Mouse (Mus musculus): ENCODE data around the gene Xxylt1. TPM values are rescaled to one million over a fixed set of nuclear protein-coding genes. Genes with fewer than 3 reads are reported as not detected.

The Xxylt1 gene
- total RNA-seq, 1 experiment: 22.6 TPM

DNA sequence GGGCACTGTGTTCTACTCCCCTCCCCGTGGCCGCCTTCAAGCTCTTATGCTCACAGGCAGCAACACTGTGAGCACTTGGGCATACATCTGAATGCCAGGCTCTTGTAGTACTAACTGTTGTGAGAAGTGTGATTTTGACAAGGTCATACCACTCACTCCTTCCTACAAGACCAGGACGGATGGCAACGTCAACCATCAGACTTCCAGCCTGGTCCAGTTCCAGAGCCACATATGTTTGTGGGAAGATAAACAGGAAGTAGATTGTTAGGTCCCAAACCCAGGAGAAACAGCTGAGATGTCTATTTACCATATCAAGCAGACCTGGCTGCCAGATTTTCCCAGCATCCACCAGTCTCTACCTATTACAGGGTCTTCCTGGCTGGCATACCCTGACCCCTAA is 155.7 kb downstream of the Xxylt1 start:
- Histone ChIP-seq H3K27ac (ENCODE audit: insufficient read depth, low read depth, low read length, poor library complexity, severe bottlenecking) (no peak overlapping the region), H3K9me3 (ENCODE audit: control insufficient read depth, insufficient read depth, low read depth, low read length) (no peaks in the 10 kb centered on the region), H3K9ac (ENCODE audit: insufficient read depth, low read depth, low read length, poor library complexity, severe bottlenecking) (no peak overlapping the region), H3K4me1 (ENCODE audit: control insufficient read depth in 2 of 2, insufficient read depth in 2 of 2, low read length in 2 of 2, poor library complexity in 1 of 2) (no peaks in the 10 kb centered on the region), H3K4me3 (ENCODE audit: insufficient read depth in 1 of 2, low read depth in 1 of 2, low read length in 2 of 2, poor library complexity in 1 of 2, severe bottlenecking in 1 of 2) (no peak overlapping the region), H3K36me3 (ENCODE audit: control insufficient read depth, insufficient read depth, low read length, poor library complexity, severe bottlenecking) (no peaks in the 10 kb centered on the region)
- no peak for DNase-seq (ENCODE audit: low read depth, low spot score)
- TF ChIP-seq ZNF384 (IDR thresholded peaks at IDR 0.05; ENCODE audit: low read depth, low read length) (no peak), HCFC1 (IDR thresholded peaks at IDR 0.05; ENCODE audit: borderline replicate concordance, insufficient read depth, low read length) (no peak), ZC3H11A (IDR thresholded peaks at IDR 0.05; ENCODE audit: borderline replicate concordance, low read depth, low read length) (no peak), MAFK (IDR thresholded peaks at IDR 0.05; ENCODE audit: insufficient read depth, low read depth, low read length) (no peak), CHD2 (IDR thresholded peaks at IDR 0.05; ENCODE audit: low read depth, low read length) (no peak)
- in situ Hi-C loops (cut with MboI; ENCODE audit: low sequenced_read_pairs in 2 of 2, unreplicated experiment in 2 of 2): no loop called here

- Histone ChIP-seq H3K4me3 (ENCODE audit: insufficient read depth in 1 of 2, low read depth in 1 of 2, low read length in 2 of 2, poor library complexity in 1 of 2, severe bottlenecking in 1 of 2) (no peak overlapping the region), H3K9me3 (ENCODE audit: control insufficient read depth, insufficient read depth, low read depth, low read length) (no peaks in the 10 kb centered on the region), H3K27ac (ENCODE audit: insufficient read depth, low read depth, low read length, poor library complexity, severe bottlenecking) (no peak overlapping the region), H3K4me1 (ENCODE audit: control insufficient read depth in 2 of 2, insufficient read depth in 2 of 2, low read length in 2 of 2, poor library complexity in 1 of 2) (no peaks in the 10 kb centered on the region), H3K36me3 (ENCODE audit: control insufficient read depth, insufficient read depth, low read length, poor library complexity, severe bottlenecking) (no peaks in the 10 kb centered on the region), H3K9ac (ENCODE audit: insufficient read depth, low read depth, low read length, poor library complexity, severe bottlenecking) (no peak overlapping the region)
- in situ Hi-C loops (cut with MboI; ENCODE audit: low sequenced_read_pairs in 2 of 2, unreplicated experiment in 2 of 2): no loop called here
- TF ChIP-seq CHD2 (IDR thresholded peaks at IDR 0.05; ENCODE audit: low read depth, low read length) (no peak), HCFC1 (IDR thresholded peaks at IDR 0.05; ENCODE audit: borderline replicate concordance, insufficient read depth, low read length) (no peak), ZNF384 (IDR thresholded peaks at IDR 0.05; ENCODE audit: low read depth, low read length) (no peak), MAFK (IDR thresholded peaks at IDR 0.05; ENCODE audit: insufficient read depth, low read depth, low read length) (no peak), ZC3H11A (IDR thresholded peaks at IDR 0.05; ENCODE audit: borderline replicate concordance, low read depth, low read length) (no peak)
- no peak for DNase-seq (ENCODE audit: low read depth, low spot score)
These were observed 157.3 kb downstream of the Xxylt1 start for GRCm38 (mm10) chr16:30923899-30924298.

DNA sequence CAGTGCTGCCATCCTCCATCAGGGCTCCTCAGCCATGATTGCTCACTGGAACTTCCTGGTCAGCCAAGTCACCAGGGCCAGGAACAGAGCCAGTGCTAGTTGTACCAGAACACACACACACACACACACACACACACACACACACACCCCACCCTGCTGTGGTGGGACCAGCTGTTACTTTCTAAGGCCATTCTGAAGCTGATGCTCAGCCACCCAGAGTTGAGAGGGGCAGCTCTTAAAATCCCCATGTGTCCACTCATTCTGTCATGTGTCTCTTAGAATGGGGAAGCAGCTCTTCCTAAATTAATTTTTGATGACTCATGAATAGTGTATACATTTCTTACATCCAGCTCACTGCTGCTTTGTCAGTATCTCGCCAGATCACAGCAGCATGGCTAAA is 158.7 kb downstream of the Xxylt1 start:
- TF ChIP-seq CHD2 (IDR thresholded peaks at IDR 0.05; ENCODE audit: low read depth, low read length) (no peak), HCFC1 (IDR thresholded peaks at IDR 0.05; ENCODE audit: borderline replicate concordance, insufficient read depth, low read length) (no peak), ZC3H11A (IDR thresholded peaks at IDR 0.05; ENCODE audit: borderline replicate concordance, low read depth, low read length) (no peak), MAFK (IDR thresholded peaks at IDR 0.05; ENCODE audit: insufficient read depth, low read depth, low read length) (no peak), ZNF384 (IDR thresholded peaks at IDR 0.05; ENCODE audit: low read depth, low read length) (no peak)
- H3K4me1 ChIP-seq (ENCODE audit: control insufficient read depth in 2 of 2, insufficient read depth in 2 of 2, low read length in 2 of 2, poor library complexity in 1 of 2): no peaks in the 10 kb centered on the region
- no peak for DNase-seq (ENCODE audit: low read depth, low spot score)
- H3K27ac ChIP-seq (ENCODE audit: insufficient read depth, low read depth, low read length, poor library complexity, severe bottlenecking): no peak overlapping the region
- no peak overlapping the region for H3K4me3 ChIP-seq (ENCODE audit: insufficient read depth in 1 of 2, low read depth in 1 of 2, low read length in 2 of 2, poor library complexity in 1 of 2, severe bottlenecking in 1 of 2)
- no peak overlapping the region for H3K9ac ChIP-seq (ENCODE audit: insufficient read depth, low read depth, low read length, poor library complexity, severe bottlenecking)
- in situ Hi-C loops (cut with MboI; ENCODE audit: low sequenced_read_pairs in 2 of 2, unreplicated experiment in 2 of 2): no loop called here
- H3K36me3 ChIP-seq (ENCODE audit: control insufficient read depth, insufficient read depth, low read length, poor library complexity, severe bottlenecking): no peaks in the 10 kb centered on the region
- no peaks in the 10 kb centered on the region for H3K9me3 ChIP-seq (ENCODE audit: control insufficient read depth, insufficient read depth, low read depth, low read length)

DNA sequence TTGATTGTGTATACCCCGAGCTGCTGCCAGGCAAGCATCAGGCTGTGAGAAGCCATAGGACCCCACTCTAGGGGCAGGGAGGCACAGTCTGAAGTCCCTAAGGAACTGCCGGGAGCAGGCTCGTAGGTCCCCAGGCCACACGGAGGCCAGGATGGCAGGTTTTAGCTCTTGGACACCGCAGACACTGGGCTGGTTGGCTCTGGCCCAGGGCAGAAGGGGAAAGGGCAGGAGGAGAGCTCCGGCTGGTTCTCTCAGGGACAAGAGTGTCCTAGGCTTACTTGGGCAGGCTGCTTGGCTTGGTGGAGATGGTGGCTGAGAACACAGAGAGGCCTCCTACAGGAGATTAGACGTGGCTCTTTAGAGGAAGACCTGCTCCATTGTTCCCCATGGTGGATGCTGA is 162.4 kb downstream of the Xxylt1 start:
- no peak for DNase-seq (ENCODE audit: low read depth, low spot score)
- no peaks in the 10 kb centered on the region for H3K9me3 ChIP-seq (ENCODE audit: control insufficient read depth, insufficient read depth, low read depth, low read length)
- TF ChIP-seq HCFC1 (IDR thresholded peaks at IDR 0.05; ENCODE audit: borderline replicate concordance, insufficient read depth, low read length) (no peak), ZNF384 (IDR thresholded peaks at IDR 0.05; ENCODE audit: low read depth, low read length) (no peak), ZC3H11A (IDR thresholded peaks at IDR 0.05; ENCODE audit: borderline replicate concordance, low read depth, low read length) (no peak), MAFK (IDR thresholded peaks at IDR 0.05; ENCODE audit: insufficient read depth, low read depth, low read length) (no peak), CHD2 (IDR thresholded peaks at IDR 0.05; ENCODE audit: low read depth, low read length) (no peak)
- no peak overlapping the region for H3K4me3 ChIP-seq (ENCODE audit: insufficient read depth in 1 of 2, low read depth in 1 of 2, low read length in 2 of 2, poor library complexity in 1 of 2, severe bottlenecking in 1 of 2)
- H3K9ac ChIP-seq (ENCODE audit: insufficient read depth, low read depth, low read length, poor library complexity, severe bottlenecking): no peak overlapping the region
- H3K4me1 ChIP-seq (ENCODE audit: control insufficient read depth in 2 of 2, insufficient read depth in 2 of 2, low read length in 2 of 2, poor library complexity in 1 of 2): no peaks in the 10 kb centered on the region
- H3K27ac ChIP-seq (ENCODE audit: insufficient read depth, low read depth, low read length, poor library complexity, severe bottlenecking): peak overlapping the region; percentile 1; the same call in 1 of the 2 replicates
- H3K36me3 ChIP-seq (ENCODE audit: control insufficient read depth, insufficient read depth, low read length, poor library complexity, severe bottlenecking): no peaks in the 10 kb centered on the region
- in situ Hi-C loops (cut with MboI; ENCODE audit: low sequenced_read_pairs in 2 of 2, unreplicated experiment in 2 of 2): no loop called here

DNA sequence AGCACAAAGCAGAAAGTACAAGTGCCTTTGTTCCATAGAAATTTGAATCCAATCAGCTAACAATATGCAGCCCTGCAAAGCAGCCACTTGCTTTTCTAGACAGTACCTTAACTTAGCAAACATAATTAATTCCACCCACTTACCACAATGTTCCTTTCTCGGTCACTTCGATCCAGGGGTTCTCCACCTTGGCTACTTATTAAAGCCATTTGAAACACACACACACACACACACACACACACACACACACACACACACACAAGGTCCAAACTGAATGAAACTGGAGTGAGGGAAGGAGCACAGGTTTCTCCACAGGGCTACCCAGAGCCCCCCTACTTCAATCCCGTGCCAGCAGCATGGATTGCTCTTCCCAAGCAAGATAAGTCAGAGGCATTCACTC is 164.3 kb downstream of the Xxylt1 start:
- in situ Hi-C loops (cut with MboI; ENCODE audit: low sequenced_read_pairs in 2 of 2, unreplicated experiment in 2 of 2): no loop called here

More for the DNA sequence above, 164.3 kb downstream of the Xxylt1 start:
- H3K4me3 ChIP-seq (ENCODE audit: insufficient read depth in 1 of 2, low read depth in 1 of 2, low read length in 2 of 2, poor library complexity in 1 of 2, severe bottlenecking in 1 of 2): no peak overlapping the region
- no peaks in the 10 kb centered on the region for H3K36me3 ChIP-seq (ENCODE audit: control insufficient read depth, insufficient read depth, low read length, poor library complexity, severe bottlenecking)
- no peaks in the 10 kb centered on the region for H3K4me1 ChIP-seq (ENCODE audit: control insufficient read depth in 2 of 2, insufficient read depth in 2 of 2, low read length in 2 of 2, poor library complexity in 1 of 2)
- H3K9me3 ChIP-seq (ENCODE audit: control insufficient read depth, insufficient read depth, low read depth, low read length): no peaks in the 10 kb centered on the region
- no peak for TF ChIP-seq MAFK (IDR thresholded peaks at IDR 0.05; ENCODE audit: insufficient read depth, low read depth, low read length)
- TF ChIP-seq HCFC1 (IDR thresholded peaks at IDR 0.05; ENCODE audit: borderline replicate concordance, insufficient read depth, low read length): no peak
- no peak for TF ChIP-seq ZNF384 (IDR thresholded peaks at IDR 0.05; ENCODE audit: low read depth, low read length)
- no peak for TF ChIP-seq CHD2 (IDR thresholded peaks at IDR 0.05; ENCODE audit: low read depth, low read length)
- no peak for TF ChIP-seq ZC3H11A (IDR thresholded peaks at IDR 0.05; ENCODE audit: borderline replicate concordance, low read depth, low read length)
- no peak for DNase-seq (ENCODE audit: low read depth, low spot score)
- no peak overlapping the region for H3K27ac ChIP-seq (ENCODE audit: insufficient read depth, low read depth, low read length, poor library complexity, severe bottlenecking)
- H3K9ac ChIP-seq (ENCODE audit: insufficient read depth, low read depth, low read length, poor library complexity, severe bottlenecking): no peak overlapping the region
